Comparison of ENCODE assay signal across 8 mouse cellular contexts in the genomic region with DNA sequence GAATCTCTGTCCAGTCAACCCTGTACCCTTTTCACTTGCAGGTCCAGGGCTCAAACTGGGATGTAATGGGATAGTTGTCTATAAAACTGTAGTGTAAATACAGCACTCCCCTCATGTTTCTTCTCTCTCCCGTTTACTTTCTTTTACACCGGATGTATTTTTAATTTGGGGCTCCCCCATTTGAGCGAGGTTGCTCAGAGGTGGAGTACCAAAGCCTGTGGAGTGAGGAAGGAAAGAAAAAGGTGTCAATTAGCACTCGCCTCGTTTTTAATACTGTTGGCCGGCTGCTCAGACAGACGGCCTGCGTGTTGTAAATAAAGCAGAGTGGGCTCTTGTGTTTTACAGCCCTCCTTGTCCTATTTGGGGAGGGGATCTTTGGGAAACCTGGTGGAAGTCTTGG. TPM values are rescaled to one million over a fixed set of nuclear protein-coding genes. Genes with fewer than 3 reads are reported as not detected.
DNase-seq lines count a peak whose midpoint lies in the region; ATAC-seq lines count a peak whose summit lies in the region.

No protein-coding gene starts in this region.

- peaks cover 29% of the 10 kb centered on the region for H3K36me3 ChIP-seq in kidney, embryonic 16.5 days (ENCODE audit: insufficient read depth, low read length)
- H3K36me3 ChIP-seq in embryonic facial prominence, embryonic 10.5 days (replicated peaks), result peaks cover 41% of the 10 kb centered on the region
- peaks cover 21% of the 10 kb centered on the region for H3K36me3 ChIP-seq in hindbrain, embryonic 15.5 days
- peaks cover 7% of the 10 kb centered on the region for H3K36me3 ChIP-seq in midbrain, embryonic 16.5 days (ENCODE audit: control insufficient read depth, insufficient read depth, low read length)

- H3K4me1 ChIP-seq in kidney, embryonic 16.5 days (ENCODE audit: insufficient read depth, low read length), result peaks cover 41% of the 10 kb centered on the region
- H3K4me1 ChIP-seq in embryonic facial prominence, embryonic 10.5 days, result peaks cover 50% of the 10 kb centered on the region
- H3K4me1 ChIP-seq in hindbrain, embryonic 15.5 days (replicated peaks), result peaks cover 59% of the 10 kb centered on the region
- peaks cover 44% of the 10 kb centered on the region for H3K4me1 ChIP-seq in midbrain, embryonic 16.5 days (ENCODE audit: control insufficient read depth, insufficient read depth, low read length)

- ATAC-seq in kidney, embryonic 16.5 days (ENCODE audit: low FRiP score, low TSS enrichment), result no peak
- ATAC-seq in hindbrain, embryonic 15.5 days (ENCODE audit: low FRiP score, low read depth), result no peak
- no peak for ATAC-seq in midbrain, embryonic 16.5 days

- H3K9ac ChIP-seq in kidney, embryonic 16.5 days (replicated peaks; ENCODE audit: low read length), result no peak overlapping the region
- no peak overlapping the region for H3K9ac ChIP-seq in hindbrain, embryonic 15.5 days
- H3K9ac ChIP-seq in midbrain, embryonic 16.5 days (ENCODE audit: low read depth, low read length), result no peak overlapping the region

- H3K4me2 ChIP-seq in kidney, embryonic 16.5 days (replicated peaks; ENCODE audit: low read depth, low read length), result no peak overlapping the region
- peak overlapping the region; percentile 86 for H3K4me2 ChIP-seq in hindbrain, embryonic 15.5 days
- no peak overlapping the region for H3K4me2 ChIP-seq in midbrain, embryonic 16.5 days (ENCODE audit: low read length)

- no peak overlapping the region for H3K4me3 ChIP-seq in kidney, embryonic 16.5 days (ENCODE audit: low read length)
- peak overlapping the region; percentile 99 for H3K4me3 ChIP-seq in embryonic facial prominence, embryonic 10.5 days
- no peak overlapping the region for H3K4me3 ChIP-seq in hindbrain, embryonic 15.5 days
- no peak overlapping the region; the same call in 1 of the 2 replicates for H3K4me3 ChIP-seq in midbrain, embryonic 16.5 days (ENCODE audit: low read depth, low read length)

- no peak for DNase-seq in kidney, adult 11 months
- DNase-seq in embryonic facial prominence, embryonic 10.5 days (ENCODE audit: low spot score), result no peak
- DNase-seq in yolk sac, embryonic 10.5 days (ENCODE audit: low spot score), result no peak
- no peak for DNase-seq in right cerebral cortex, postnatal 14 days
- no peak for DNase-seq in right cerebral cortex, postnatal 10 days (ENCODE audit: low spot score in 2 of 2)

- peak overlapping the region; percentile 97 for H3K27ac ChIP-seq in kidney, embryonic 16.5 days (ENCODE audit: low read length)
- H3K27ac ChIP-seq in embryonic facial prominence, embryonic 10.5 days (replicated peaks), result no peak overlapping the region
- H3K27ac ChIP-seq in hindbrain, embryonic 15.5 days (replicated peaks), result peak overlapping the region; percentile 98
- H3K27ac ChIP-seq in midbrain, embryonic 16.5 days (ENCODE audit: low read length), result peak overlapping the region; percentile 98

- WGBS in kidney, embryonic 16.5 days, result 60% methylated on average over 8 of the region's 8 CpGs
- 83% methylated on average over 8 of the region's 8 CpGs for WGBS in embryonic facial prominence, embryonic 10.5 days
- 88% methylated on average over 8 of the region's 8 CpGs for WGBS in hindbrain, embryonic 15.5 days
- WGBS in midbrain, embryonic 16.5 days, result 87% methylated on average over 8 of the region's 8 CpGs

- H3K27me3 ChIP-seq in kidney, embryonic 16.5 days (ENCODE audit: insufficient read depth, low read length), result no peaks in the 10 kb centered on the region
- H3K27me3 ChIP-seq in embryonic facial prominence, embryonic 10.5 days (replicated peaks; ENCODE audit: low read depth, poor library complexity, severe bottlenecking), result no peaks in the 10 kb centered on the region
- H3K27me3 ChIP-seq in hindbrain, embryonic 15.5 days, result no peaks in the 10 kb centered on the region
- H3K27me3 ChIP-seq in midbrain, embryonic 16.5 days (ENCODE audit: control insufficient read depth, insufficient read depth, low read depth, low read length), result no peaks in the 10 kb centered on the region

- no peaks in the 10 kb centered on the region for H3K9me3 ChIP-seq in kidney, embryonic 16.5 days (ENCODE audit: low read length)
- no peaks in the 10 kb centered on the region for H3K9me3 ChIP-seq in embryonic facial prominence, embryonic 10.5 days
- H3K9me3 ChIP-seq in hindbrain, embryonic 15.5 days, result no peaks in the 10 kb centered on the region
- H3K9me3 ChIP-seq in midbrain, embryonic 16.5 days (replicated peaks; ENCODE audit: control insufficient read depth, low read length, poor library complexity, severe bottlenecking), result no peaks in the 10 kb centered on the region

RNA-seq across cellular contexts. Expression of gene Dvl2, which starts 0.7 kb away (rescaled TPM):
- 39.1 and 40.7 TPM in 2 replicates for polyA plus RNA-seq in kidney, embryonic 16.5 days (2015; fragmentation: Nextera tagmentation; extraction: Ambion mirVana)
- 59.0 and 59.8 TPM in 2 replicates for polyA plus RNA-seq in embryonic facial prominence, embryonic 10.5 days (2016; fragmentation: Nextera tagmentation; extraction: Ambion mirVana)
- polyA plus RNA-seq in hindbrain, embryonic 15.5 days (2015; fragmentation: Nextera tagmentation; extraction: Ambion mirVana), result 26.4 and 28.7 TPM in 2 replicates
- polyA plus RNA-seq in midbrain, embryonic 16.5 days (2015; fragmentation: Nextera tagmentation; extraction: Ambion mirVana), result 21.9 and 26.1 TPM in 2 replicates

RNA-seq across cellular contexts. Expression of gene Phf23, which starts 4.1 kb away (rescaled TPM):
- polyA plus RNA-seq in kidney, embryonic 16.5 days (2015; fragmentation: Nextera tagmentation; extraction: Ambion mirVana), result 69.1 and 74.5 TPM in 2 replicates
- 96.5 and 98.3 TPM in 2 replicates for polyA plus RNA-seq in embryonic facial prominence, embryonic 10.5 days (2016; fragmentation: Nextera tagmentation; extraction: Ambion mirVana)
- 56.1 and 62.2 TPM in 2 replicates for polyA plus RNA-seq in hindbrain, embryonic 15.5 days (2015; fragmentation: Nextera tagmentation; extraction: Ambion mirVana)
- 51.2 and 58.6 TPM in 2 replicates for polyA plus RNA-seq in midbrain, embryonic 16.5 days (2015; fragmentation: Nextera tagmentation; extraction: Ambion mirVana)

RNA-seq across cellular contexts. Expression of gene Gabarap, which starts 8.7 kb away (rescaled TPM):
- 437 and 481 TPM in 2 replicates for polyA plus RNA-seq in kidney, embryonic 16.5 days (2015; fragmentation: Nextera tagmentation; extraction: Ambion mirVana)
- polyA plus RNA-seq in embryonic facial prominence, embryonic 10.5 days (2016; fragmentation: Nextera tagmentation; extraction: Ambion mirVana), result 317 and 331 TPM in 2 replicates
- polyA plus RNA-seq in hindbrain, embryonic 15.5 days (2015; fragmentation: Nextera tagmentation; extraction: Ambion mirVana), result 561 and 571 TPM in 2 replicates
- polyA plus RNA-seq in midbrain, embryonic 16.5 days (2015; fragmentation: Nextera tagmentation; extraction: Ambion mirVana), result 527 and 528 TPM in 2 replicates

RNA-seq across cellular contexts. Expression of gene Acadvl, which starts 15.5 kb away (rescaled TPM):
- 107 and 114 TPM in 2 replicates for polyA plus RNA-seq in kidney, embryonic 16.5 days (2015; fragmentation: Nextera tagmentation; extraction: Ambion mirVana)
- polyA plus RNA-seq in embryonic facial prominence, embryonic 10.5 days (2016; fragmentation: Nextera tagmentation; extraction: Ambion mirVana), result 42.2 and 46.3 TPM in 2 replicates
- polyA plus RNA-seq in hindbrain, embryonic 15.5 days (2015; fragmentation: Nextera tagmentation; extraction: Ambion mirVana), result 58.0 and 62.2 TPM in 2 replicates
- 56.3 and 61.6 TPM in 2 replicates for polyA plus RNA-seq in midbrain, embryonic 16.5 days (2015; fragmentation: Nextera tagmentation; extraction: Ambion mirVana)

RNA-seq across cellular contexts. Expression of gene Dlg4, which starts 17.1 kb away (rescaled TPM):
- polyA plus RNA-seq in kidney, embryonic 16.5 days (2015; fragmentation: Nextera tagmentation; extraction: Ambion mirVana), result 9.3 and 13.2 TPM in 2 replicates
- polyA plus RNA-seq in embryonic facial prominence, embryonic 10.5 days (2016; fragmentation: Nextera tagmentation; extraction: Ambion mirVana), result 12.6 and 13.2 TPM in 2 replicates
- 23.8 and 24.1 TPM in 2 replicates for polyA plus RNA-seq in hindbrain, embryonic 15.5 days (2015; fragmentation: Nextera tagmentation; extraction: Ambion mirVana)
- 23.4 and 30.0 TPM in 2 replicates for polyA plus RNA-seq in midbrain, embryonic 16.5 days (2015; fragmentation: Nextera tagmentation; extraction: Ambion mirVana)
